Mouse (Mus musculus): ENCODE measurements at regions not wholly inside any gene's neighbourhood (a gene's known extent, or its start where the extent isn't known, plus 50 kb on each side); places are given as distances from the start of the nearest gene placed in this dataset.
A peak's percentile ranks its signal among the peaks of the same experiment; 100 is the strongest.

DNA sequence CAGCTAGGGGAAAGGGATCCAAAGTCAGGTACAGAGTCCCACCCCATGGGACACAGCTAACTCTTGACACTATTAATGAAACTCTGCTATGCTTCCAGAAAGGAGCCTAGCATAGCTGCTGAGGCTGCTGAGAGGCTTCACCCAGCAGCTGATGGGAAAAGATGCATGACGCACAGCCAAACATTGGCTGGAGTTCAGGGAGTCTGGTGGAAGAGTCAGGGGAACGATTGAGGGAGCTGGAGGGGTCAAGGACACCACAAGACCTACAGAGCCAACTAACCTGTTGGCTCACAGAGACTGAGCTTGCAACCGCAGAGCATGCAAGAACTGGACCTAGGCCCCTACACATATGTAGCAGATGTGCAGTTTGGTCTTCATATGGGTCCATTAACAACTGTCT is 117.2 kb upstream of the Ubr2 start:
- Histone ChIP-seq H3K4me3 (ENCODE audit: low read depth, low read length) (no peak overlapping the region), H3K36me3 (ENCODE audit: control insufficient read depth, insufficient read depth, low read length, poor library complexity, severe bottlenecking) (no peaks in the 10 kb centered on the region), H3K4me1 (ENCODE audit: control insufficient read depth, insufficient read depth, low read length) (no peaks in the 10 kb centered on the region), H3K9ac (ENCODE audit: low read depth, poor library complexity, severe bottlenecking) (no peak overlapping the region), H3K9me3 (replicated peaks; ENCODE audit: control insufficient read depth, insufficient read depth, low read length, poor library complexity, severe bottlenecking) (no peaks in the 10 kb centered on the region), H3K27ac (ENCODE audit: insufficient read depth, low read length) (no peak overlapping the region), H3K27me3 (ENCODE audit: control insufficient read depth, insufficient read depth, low read length, poor library complexity, severe bottlenecking) (no peaks in the 10 kb centered on the region)
- TF ChIP-seq POLR2A (IDR thresholded peaks at IDR 0.05; ENCODE audit: insufficient read depth, low read length), result no peak

DNA sequence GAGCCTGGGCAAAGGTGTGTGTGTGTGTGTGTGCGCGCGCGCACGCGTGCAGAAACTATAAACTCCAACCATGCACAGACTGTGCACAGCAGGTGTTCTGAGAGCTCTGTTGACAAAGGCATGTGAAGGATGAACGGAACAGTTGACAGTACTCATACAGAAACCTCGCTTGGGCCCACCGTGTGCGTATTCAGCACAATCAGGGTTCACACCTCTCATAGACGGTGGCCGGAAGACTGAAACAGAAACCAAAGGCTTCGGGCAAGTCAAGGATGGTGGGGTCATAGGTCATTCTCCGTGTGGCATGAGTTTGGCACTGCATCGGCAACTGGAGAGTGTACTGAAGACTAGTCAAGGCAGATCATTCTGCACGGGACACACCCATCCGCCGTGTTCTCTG is 113.2 kb upstream of the Ubr2 start:
- TF ChIP-seq CTCF (IDR thresholded peaks at IDR 0.05; ENCODE audit: low read depth, low read length), result no peak
- no peak for TF ChIP-seq POLR2A (IDR thresholded peaks at IDR 0.05; ENCODE audit: insufficient read depth, low read length)
- TF ChIP-seq EP300 (IDR thresholded peaks at IDR 0.05; ENCODE audit: insufficient read depth, low read depth, low read length), result no peak
- Histone ChIP-seq H3K9ac (ENCODE audit: low read depth, poor library complexity, severe bottlenecking) (no peak overlapping the region), H3K27ac (ENCODE audit: insufficient read depth, low read length) (no peak overlapping the region), H3K4me3 (ENCODE audit: low read depth, low read length) (no peak overlapping the region), H3K9me3 (replicated peaks; ENCODE audit: control insufficient read depth, insufficient read depth, low read length, poor library complexity, severe bottlenecking) (no peaks in the 10 kb centered on the region), H3K36me3 (ENCODE audit: control insufficient read depth, insufficient read depth, low read length, poor library complexity, severe bottlenecking) (no peaks in the 10 kb centered on the region), H3K4me1 (ENCODE audit: control insufficient read depth, insufficient read depth, low read length) (no peaks in the 10 kb centered on the region), H3K27me3 (ENCODE audit: control insufficient read depth, insufficient read depth, low read length, poor library complexity, severe bottlenecking) (no peaks in the 10 kb centered on the region)

DNA sequence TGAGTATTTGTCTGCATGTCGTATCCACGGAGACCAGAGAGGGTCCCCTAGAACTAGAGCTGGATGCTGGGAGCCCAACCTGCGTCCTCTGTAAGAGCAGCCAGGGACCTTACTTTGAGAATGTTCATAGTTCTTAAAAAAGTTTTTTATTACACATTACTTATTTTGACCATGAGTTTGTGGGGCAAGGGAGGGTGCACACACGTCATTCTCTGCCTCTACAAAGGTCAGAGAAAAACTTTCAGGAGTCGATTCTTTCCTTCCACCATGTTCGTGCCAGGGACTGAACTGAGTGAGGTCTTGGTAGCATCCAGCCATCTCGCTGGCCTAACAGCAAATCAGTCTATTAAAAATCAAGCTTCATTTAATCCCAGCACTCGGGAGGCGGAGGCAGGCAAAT is 111.9 kb upstream of the Ubr2 start:
- H3K9ac ChIP-seq (ENCODE audit: low read depth, poor library complexity, severe bottlenecking), result no peak overlapping the region
- no peak overlapping the region for H3K4me3 ChIP-seq (ENCODE audit: low read depth, low read length)
- no peaks in the 10 kb centered on the region for H3K27me3 ChIP-seq (ENCODE audit: control insufficient read depth, insufficient read depth, low read length, poor library complexity, severe bottlenecking)
- no peaks in the 10 kb centered on the region for H3K9me3 ChIP-seq (replicated peaks; ENCODE audit: control insufficient read depth, insufficient read depth, low read length, poor library complexity, severe bottlenecking)
- no peak overlapping the region for H3K27ac ChIP-seq (ENCODE audit: insufficient read depth, low read length)
- TF ChIP-seq EP300 (IDR thresholded peaks at IDR 0.05; ENCODE audit: insufficient read depth, low read depth, low read length) (no peak), CTCF (IDR thresholded peaks at IDR 0.05; ENCODE audit: low read depth, low read length) (no peak), POLR2A (IDR thresholded peaks at IDR 0.05; ENCODE audit: insufficient read depth, low read length) (no peak)
- no peaks in the 10 kb centered on the region for H3K4me1 ChIP-seq (ENCODE audit: control insufficient read depth, insufficient read depth, low read length)
- H3K36me3 ChIP-seq (ENCODE audit: control insufficient read depth, insufficient read depth, low read length, poor library complexity, severe bottlenecking), result no peaks in the 10 kb centered on the region

DNA sequence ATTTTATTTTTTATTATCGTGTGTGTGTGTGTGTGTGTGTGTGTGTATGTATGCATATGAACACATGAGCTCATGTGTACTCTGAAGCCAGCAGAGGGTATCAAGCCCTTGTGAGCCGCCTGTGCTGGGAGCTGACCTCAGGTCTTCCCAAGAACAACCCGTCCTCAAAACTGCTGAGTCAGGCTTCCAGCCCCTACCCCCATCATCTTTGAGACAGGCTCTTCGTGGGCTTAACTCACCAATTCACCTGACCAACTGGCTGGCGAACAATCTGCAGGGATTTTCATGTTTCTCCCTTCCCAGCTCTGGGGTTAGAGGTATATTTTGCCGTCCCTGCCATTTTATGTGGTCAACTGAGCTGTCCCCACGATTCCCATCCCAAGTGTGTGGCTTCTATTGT is 107.7 kb upstream of the Ubr2 start:
- Histone ChIP-seq H3K4me3 (ENCODE audit: low read depth, low read length) (no peak overlapping the region), H3K36me3 (ENCODE audit: control insufficient read depth, insufficient read depth, low read length, poor library complexity, severe bottlenecking) (no peaks in the 10 kb centered on the region), H3K4me1 (ENCODE audit: control insufficient read depth, insufficient read depth, low read length) (no peaks in the 10 kb centered on the region), H3K27me3 (ENCODE audit: control insufficient read depth, insufficient read depth, low read length, poor library complexity, severe bottlenecking) (no peaks in the 10 kb centered on the region), H3K9me3 (replicated peaks; ENCODE audit: control insufficient read depth, insufficient read depth, low read length, poor library complexity, severe bottlenecking) (no peaks in the 10 kb centered on the region), H3K9ac (ENCODE audit: low read depth, poor library complexity, severe bottlenecking) (no peak overlapping the region), H3K27ac (ENCODE audit: insufficient read depth, low read length) (no peak overlapping the region)
- TF ChIP-seq CTCF (IDR thresholded peaks at IDR 0.05; ENCODE audit: low read depth, low read length) (no peak), POLR2A (IDR thresholded peaks at IDR 0.05; ENCODE audit: insufficient read depth, low read length) (no peak), EP300 (IDR thresholded peaks at IDR 0.05; ENCODE audit: insufficient read depth, low read depth, low read length) (no peak)

DNA sequence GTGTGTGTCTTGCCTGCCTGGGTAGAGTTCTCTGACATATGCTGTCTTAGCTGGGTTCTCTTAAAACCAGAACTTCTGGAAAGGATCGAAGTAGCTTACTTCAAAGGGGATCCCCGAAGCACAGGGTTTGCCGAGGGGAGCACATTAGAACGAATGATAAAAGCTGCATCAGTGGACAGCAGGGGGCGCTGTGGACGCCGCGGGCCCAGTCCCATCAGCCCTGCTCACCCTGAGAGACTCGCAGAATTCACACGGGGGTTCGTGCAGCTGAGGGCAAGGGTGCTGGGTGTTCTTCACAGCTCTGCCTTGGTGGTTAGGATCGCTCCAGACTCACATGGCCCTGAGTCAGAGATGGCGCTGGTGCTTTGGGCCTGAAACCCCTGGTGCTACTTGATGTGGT is 105.4 kb upstream of the Ubr2 start:
- no peaks in the 10 kb centered on the region for H3K36me3 ChIP-seq (ENCODE audit: control insufficient read depth, insufficient read depth, low read length, poor library complexity, severe bottlenecking)
- no peak overlapping the region for H3K27ac ChIP-seq (ENCODE audit: insufficient read depth, low read length)
- H3K27me3 ChIP-seq (ENCODE audit: control insufficient read depth, insufficient read depth, low read length, poor library complexity, severe bottlenecking), result no peaks in the 10 kb centered on the region
- TF ChIP-seq CTCF (IDR thresholded peaks at IDR 0.05; ENCODE audit: low read depth, low read length) (peak; percentile 77), EP300 (IDR thresholded peaks at IDR 0.05; ENCODE audit: insufficient read depth, low read depth, low read length) (no peak)
- H3K9ac ChIP-seq (ENCODE audit: low read depth, poor library complexity, severe bottlenecking), result 0 out of 2 replicates have a peak overlapping the region, but pooled peaks have one; percentile 3
- H3K4me1 ChIP-seq (ENCODE audit: control insufficient read depth, insufficient read depth, low read length), result no peaks in the 10 kb centered on the region
- peak overlapping the region; percentile 31 for H3K4me3 ChIP-seq (ENCODE audit: low read depth, low read length)
- no peaks in the 10 kb centered on the region for H3K9me3 ChIP-seq (replicated peaks; ENCODE audit: control insufficient read depth, insufficient read depth, low read length, poor library complexity, severe bottlenecking)

DNA sequence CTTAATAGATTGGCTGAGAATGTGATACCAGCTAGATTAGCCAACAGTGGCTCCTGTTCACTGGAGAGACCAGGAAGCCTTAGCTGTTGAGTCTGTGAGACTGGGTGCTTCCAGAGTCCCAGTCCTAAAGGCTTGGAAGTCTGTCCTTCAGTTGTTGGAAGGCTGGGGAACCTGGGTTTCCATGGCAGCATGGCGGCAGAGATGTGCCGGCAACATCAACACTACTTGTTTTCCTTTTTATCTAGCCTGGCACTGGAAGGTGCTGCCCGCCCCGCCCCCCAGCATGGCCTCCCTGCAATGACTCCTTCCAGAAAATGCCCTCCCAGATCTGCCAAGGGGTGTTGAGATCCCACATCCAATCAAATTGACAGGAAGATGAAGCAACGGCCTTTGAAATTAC is 104.8 kb upstream of the Ubr2 start:
- Histone ChIP-seq H3K4me3 (ENCODE audit: low read depth, low read length) (peak overlapping the region; percentile 31), H3K27ac (ENCODE audit: insufficient read depth, low read length) (no peak overlapping the region), H3K27me3 (ENCODE audit: control insufficient read depth, insufficient read depth, low read length, poor library complexity, severe bottlenecking) (no peaks in the 10 kb centered on the region), H3K4me1 (ENCODE audit: control insufficient read depth, insufficient read depth, low read length) (no peaks in the 10 kb centered on the region), H3K9ac (ENCODE audit: low read depth, poor library complexity, severe bottlenecking) (0 out of 2 replicates have a peak overlapping the region, but pooled peaks have one; percentile 3), H3K36me3 (ENCODE audit: control insufficient read depth, insufficient read depth, low read length, poor library complexity, severe bottlenecking) (no peaks in the 10 kb centered on the region), H3K9me3 (replicated peaks; ENCODE audit: control insufficient read depth, insufficient read depth, low read length, poor library complexity, severe bottlenecking) (no peaks in the 10 kb centered on the region)
- TF ChIP-seq POLR2A (IDR thresholded peaks at IDR 0.05; ENCODE audit: insufficient read depth, low read length) (no peak), EP300 (IDR thresholded peaks at IDR 0.05; ENCODE audit: insufficient read depth, low read depth, low read length) (no peak), CTCF (IDR thresholded peaks at IDR 0.05; ENCODE audit: low read depth, low read length) (no peak)
